Mouse (Mus musculus) kidney, postnatal 10 days (tissue): ENCODE measurements at regions not wholly inside any gene's neighbourhood (a gene's known extent, or its start where the extent isn't known, plus 50 kb on each side); places are given as distances from the start of the nearest gene placed in this dataset.

Experiments
- DNase-seq: peaks from one replicate; pipeline ENCODE4 v3.0.0; 2021; ENCODE audit warnings: mixed read lengths

GRCm38 (mm10) chr3:42129821-42130560 is 387.6 kb downstream of the D3Ertd751e start:
- no peak for DNase-seq

GRCm38 (mm10) chr3:42132322-42132721 is 389.9 kb downstream of the D3Ertd751e start:
- no peak for DNase-seq

GRCm38 (mm10) chr3:42153372-42153771 is 411.0 kb downstream of the D3Ertd751e start:
- no peak for DNase-seq

- no peak for DNase-seq
Measured at GRCm38 (mm10) chr3:42154909-42155308, 412.5 kb downstream of the D3Ertd751e start.

- no peak for DNase-seq
Measured at GRCm38 (mm10) chr3:42163666-42164065, 421.3 kb downstream of the D3Ertd751e start.

GRCm38 (mm10) chr3:42199206-42199605 is 456.8 kb downstream of the D3Ertd751e start:
- DNase-seq = no peak

- DNase-seq = no peak
Measured at GRCm38 (mm10) chr3:42201373-42201772, 459.0 kb downstream of the D3Ertd751e start.

- DNase-seq = no peak
Measured at GRCm38 (mm10) chr3:42205640-42206039, 463.2 kb downstream of the D3Ertd751e start.

GRCm38 (mm10) chr3:42211420-42211819 is 469.0 kb downstream of the D3Ertd751e start:
- no peak for DNase-seq

GRCm38 (mm10) chr3:42212456-42212855 is 470.0 kb downstream of the D3Ertd751e start:
- no peak for DNase-seq

GRCm38 (mm10) chr3:42213163-42213562 is 470.8 kb downstream of the D3Ertd751e start:
- DNase-seq = no peak

GRCm38 (mm10) chr3:42214624-42215276 is 472.3 kb downstream of the D3Ertd751e start:
- peak; percentile 20 for DNase-seq

- no peak for DNase-seq
Measured at GRCm38 (mm10) chr3:42218719-42219118, 476.3 kb downstream of the D3Ertd751e start.

GRCm38 (mm10) chr3:42227679-42228398 is 485.4 kb downstream of the D3Ertd751e start:
- no peak for DNase-seq

- DNase-seq = no peak
Measured at GRCm38 (mm10) chr3:42228399-42228755, 486.0 kb downstream of the D3Ertd751e start.

- DNase-seq = no peak
Measured at GRCm38 (mm10) chr3:42232268-42232667, 489.9 kb downstream of the D3Ertd751e start.

- DNase-seq = no peak
Measured at GRCm38 (mm10) chr3:42233756-42234155, 491.3 kb downstream of the D3Ertd751e start.

- DNase-seq = no peak
Measured at GRCm38 (mm10) chr3:42235515-42235914, 493.1 kb downstream of the D3Ertd751e start.
